Mouse (Mus musculus) Patski (cell line): ENCODE measurements around the gene Inafm2. TPM values are rescaled to one million over a fixed set of nuclear protein-coding genes. Genes with fewer than 3 reads are reported as not detected.

Source experiments
- ATAC-seq: fragments of 100-300 bp; one replicate; pipeline ENCODE4 v1.8.0; 2021
- CTCF ChIA-PET: fragments of 350-600 bp; sonication (Branson Sonifier 250); formaldehyde crosslinking; loops from one replicate; lab custom pipeline; 2022; ENCODE audit warnings: inconsistent platforms; lab: Charles Lee
- POLR2A ChIA-PET: fragments of 350-600 bp; sonication (Branson Sonifier 250); formaldehyde crosslinking; loops from one replicate; lab custom pipeline; 2022; ENCODE audit warnings: antibody characterized with exemption, inconsistent platforms; lab: Charles Lee
- DNase-seq: peaks from one replicate; pipeline ENCODE4 v3.0.0-alpha.2; 2011; ENCODE audit warnings: low read depth, low spot score
- H3K27me3 ChIP-seq: fragments of 371-371 bp; one replicate; pipeline ENCODE4 v1.5.1; 2021
- CTCF ChIP-seq: fragments of 100-300 bp; IDR thresholded peaks from one replicate; pipeline ENCODE4 v1.5.1; 2021
- in situ Hi-C: fragments of 300-500 bp; cut with MboI; formaldehyde crosslinking; loops from 3 replicates; pipeline ENCODE4 v1.11.1; 2018; ENCODE audit warnings: low pct_unique_long_range_greater_than_20kb, mixed read lengths
- polyA plus RNA-seq: library from polyadenylated mRNA; unstranded; gene quantifications from one replicate; pipeline ENCODE4 v1.2.3, GENCODE M21; 2021

The Inafm2 gene
- polyA plus RNA-seq, 1 experiment from 2014 or later, result 25.9 TPM

GRCm38 (mm10) chr2:118775396-118775795 lies 29.8 kb downstream of the Inafm2 start:
- ChIA-PET POLR2A (interaction anchor here (0.8 kb wide), 1 partner anchor 46 kb away, joined by 3 read pairs; no protein-coding TSS in a partner anchor), CTCF (no interaction called here)
- in situ Hi-C loops, result loop anchor here (25.0 kb wide), 1 partner anchor 212 kb away; no protein-coding TSS in a partner anchor
- no peak for TF ChIP-seq CTCF
- DNase-seq (no peak), ATAC-seq (no peak)
- H3K27me3 ChIP-seq, result no peaks in the 10 kb centered on the region

DNA sequence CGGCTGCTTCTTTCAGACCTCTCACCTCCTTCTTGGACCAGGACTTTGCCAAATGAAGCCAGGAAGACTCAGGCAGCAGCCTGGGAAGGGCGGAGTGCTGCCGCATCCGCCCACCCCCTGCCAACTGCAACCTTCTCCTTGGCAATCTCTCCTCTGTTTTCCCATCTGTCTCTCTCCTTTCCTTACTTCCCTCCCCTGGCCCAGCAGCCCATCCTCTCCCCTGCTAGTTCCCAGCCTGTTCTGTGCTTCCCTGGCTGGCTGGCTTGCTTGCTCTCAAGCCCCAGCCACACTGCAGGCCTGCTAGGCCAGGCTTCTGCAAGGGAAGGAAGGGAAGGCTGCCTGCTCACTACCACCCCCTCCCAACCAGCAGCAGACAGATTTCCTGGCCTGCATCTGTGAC lies 30.3 kb downstream of the Inafm2 start:
- in situ Hi-C loops, result loop anchor here (25.0 kb wide), 1 partner anchor 211 kb away; no protein-coding TSS in a partner anchor
- ATAC-seq (no peak), DNase-seq (no peak)
- H3K27me3 ChIP-seq, result no peaks in the 10 kb centered on the region
- CTCF ChIA-PET, result no interaction called here
- no peak for TF ChIP-seq CTCF
- POLR2A ChIA-PET, result interaction anchor here (0.9 kb wide), 1 partner anchor 83 kb away, joined by 3 read pairs; no protein-coding TSS in a partner anchor

DNA sequence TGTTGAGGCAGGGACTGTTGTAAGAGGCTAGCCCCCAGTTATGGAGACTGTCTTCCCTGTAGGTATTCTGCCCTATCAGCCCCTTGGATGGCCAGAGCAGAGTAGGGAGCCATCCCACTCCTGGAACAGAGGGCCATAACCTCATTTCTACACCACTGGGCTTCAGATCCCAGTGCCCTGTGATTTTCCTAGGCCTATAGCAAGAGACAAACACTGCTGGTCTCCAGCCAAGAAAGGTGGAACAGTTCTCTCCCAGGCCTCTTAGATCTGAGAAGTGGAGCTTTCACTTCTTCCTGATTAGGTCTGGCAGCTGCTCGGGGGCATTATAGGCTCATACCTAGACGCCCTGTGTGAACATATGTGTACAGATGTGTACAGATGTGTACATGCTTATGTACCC lies 30.7 kb downstream of the Inafm2 start:
- in situ Hi-C loops, result loop anchor here (25.0 kb wide), 1 partner anchor 211 kb away; no protein-coding TSS in a partner anchor
- TF ChIP-seq CTCF, result no peak
- ChIA-PET CTCF (interaction anchor here (0.8 kb wide), 1 partner anchor 12 kb away, joined by 3 read pairs; no protein-coding TSS in a partner anchor), POLR2A (interaction anchor here (0.9 kb wide), 1 partner anchor 82 kb away, joined by 3 read pairs; no protein-coding TSS in a partner anchor)
- ATAC-seq, result no peak
- DNase-seq, result no peak
- H3K27me3 ChIP-seq, result no peaks in the 10 kb centered on the region

- ATAC-seq (no peak), DNase-seq (no peak)
- no peak for TF ChIP-seq CTCF
- POLR2A ChIA-PET, result no interaction called here
- no peaks in the 10 kb centered on the region for H3K27me3 ChIP-seq
- CTCF ChIA-PET, result interaction anchor here (1.5 kb wide), 1 partner anchor 42 kb away, joined by 4 read pairs; no protein-coding TSS in a partner anchor
- in situ Hi-C loops, result loop anchor here (25.0 kb wide), 1 partner anchor 209 kb away; no protein-coding TSS in a partner anchor
Measured at GRCm38 (mm10) chr2:118778418-118778817, 32.9 kb downstream of the Inafm2 start.

GRCm38 (mm10) chr2:118779065-118779464 lies 33.5 kb downstream of the Inafm2 start:
- in situ Hi-C loops, result loop anchor here (25.0 kb wide), 1 partner anchor 208 kb away; no protein-coding TSS in a partner anchor
- POLR2A ChIA-PET, result interaction anchor here (1.3 kb wide), 1 partner anchor 15 kb away, joined by 7 read pairs; no protein-coding TSS in a partner anchor

DNA sequence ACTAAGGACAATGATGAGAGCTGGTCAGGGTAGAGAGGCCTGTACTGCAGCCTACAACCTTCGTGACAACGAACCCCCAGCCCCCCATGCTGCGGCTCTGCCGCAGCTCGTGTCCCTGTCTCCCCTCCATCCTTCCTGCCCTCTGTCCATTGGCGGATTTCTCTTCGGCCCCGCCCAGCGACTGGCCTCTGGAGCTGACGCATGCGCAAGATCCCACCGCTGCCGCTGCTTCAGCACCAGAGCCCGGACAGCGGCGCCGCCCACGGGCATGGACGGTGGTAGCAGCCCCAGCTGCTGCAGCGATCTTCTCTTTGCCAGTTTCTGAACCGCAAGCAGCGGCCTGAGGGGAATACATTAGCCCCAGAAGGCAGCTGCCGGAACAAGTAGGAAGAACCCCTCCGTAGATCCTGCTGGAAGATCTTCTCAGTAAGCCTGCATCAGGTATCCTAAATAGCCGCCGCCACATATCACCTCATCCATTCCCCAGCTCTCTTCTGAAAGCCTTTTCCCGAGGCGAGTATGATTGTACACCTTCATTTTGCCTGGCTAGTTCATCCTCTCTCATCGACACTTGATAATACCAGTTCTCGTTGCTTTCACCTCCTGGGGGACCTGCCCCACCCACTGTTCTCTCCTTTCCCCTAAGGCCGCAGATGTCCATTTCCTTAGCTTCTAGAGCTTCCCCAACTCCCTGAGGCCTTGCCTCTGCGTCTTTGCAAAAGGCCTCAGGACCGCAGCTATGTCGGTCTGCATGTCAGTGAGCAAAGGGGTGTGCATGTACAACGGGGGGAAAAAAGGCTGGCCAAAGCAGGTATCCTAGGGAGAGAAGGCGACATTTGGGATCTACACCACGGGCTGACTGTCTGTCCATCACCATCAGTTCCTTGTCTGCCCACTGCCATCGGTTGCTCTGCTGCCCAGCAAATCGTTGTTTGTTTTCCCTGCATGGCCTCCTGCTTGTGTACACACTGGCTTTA lies 34.2 kb downstream of the Inafm2 start, which contains the start of gene Disp2:
Gene Disp2, plus strand, starts transcription at position 216 of the 977 bp plus-strand sequence.
- POLR2A ChIA-PET, result interaction anchor here (1.3 kb wide), 1 partner anchor 16 kb away, joined by 7 read pairs; no protein-coding TSS in a partner anchor
- TF ChIP-seq CTCF, result no peak
- in situ Hi-C loops, result loop anchor here (25.0 kb wide), 1 partner anchor 208 kb away; no protein-coding TSS in a partner anchor
- ATAC-seq (peak; percentile 65), DNase-seq (no peak)
- no peaks in the 10 kb centered on the region for H3K27me3 ChIP-seq
- CTCF ChIA-PET, result interaction anchor here (0.7 to 1.7 kb wide), 6 partner anchors 16 to 142 kb away, joined by 3 to 6 read pairs (median 3); no protein-coding TSS in a partner anchor

More at GRCm38 (mm10) chr2:118779065-118779464, 33.5 kb downstream of the Inafm2 start:
- CTCF ChIA-PET, result interaction anchor here (0.8 to 1.7 kb wide), 5 partner anchors 15 to 104 kb away, joined by 3 to 6 read pairs (median 3); no protein-coding TSS in a partner anchor
- ATAC-seq (no peak), DNase-seq (no peak)
- no peak for TF ChIP-seq CTCF
- no peaks in the 10 kb centered on the region for H3K27me3 ChIP-seq

- ChIA-PET POLR2A (no interaction called here), CTCF (no interaction called here)
- DNase-seq (no peak), ATAC-seq (no peak)
- no peak for TF ChIP-seq CTCF
- in situ Hi-C loops, result loop anchor here (25.0 kb wide), 1 partner anchor 206 kb away; no protein-coding TSS in a partner anchor
- H3K27me3 ChIP-seq, result peaks cover 4% of the 10 kb centered on the region
Measured at GRCm38 (mm10) chr2:118781115-118781514, 35.6 kb downstream of the Inafm2 start.

GRCm38 (mm10) chr2:118782303-118782702 lies 36.7 kb downstream of the Inafm2 start:
- no peak for DNase-seq
- H3K27me3 ChIP-seq, result peaks cover 5% of the 10 kb centered on the region
- in situ Hi-C loops, result loop anchor here (25.0 kb wide), 1 partner anchor 205 kb away; no protein-coding TSS in a partner anchor
- TF ChIP-seq CTCF, result no peak
- ChIA-PET CTCF (interaction anchor here (1.6 kb wide), 1 partner anchor 18 kb away, joined by 3 read pairs; no protein-coding TSS in a partner anchor), POLR2A (no interaction called here)
- ATAC-seq, result no peak

DNA sequence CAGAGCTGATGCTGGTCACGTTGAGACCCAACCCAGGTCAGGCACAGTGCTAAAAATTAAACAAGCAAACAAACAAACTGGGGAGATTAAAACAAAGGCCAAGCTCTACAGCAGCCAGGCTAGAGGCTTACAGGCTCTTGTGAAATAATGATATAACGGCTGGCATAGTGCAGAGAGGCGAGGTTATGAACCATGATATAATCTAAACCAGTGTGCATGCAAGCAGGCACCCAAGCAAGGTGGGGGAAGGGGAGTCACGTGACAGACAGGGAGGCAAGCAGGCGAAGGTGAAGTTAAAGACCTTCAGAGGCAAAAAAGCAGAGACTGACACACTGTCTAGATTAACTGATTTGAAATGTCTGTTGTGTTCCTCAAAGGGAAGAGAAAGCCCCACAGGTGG lies 37.5 kb downstream of the Inafm2 start:
- ChIA-PET CTCF (interaction anchor here (1.6 kb wide), 1 partner anchor 19 kb away, joined by 3 read pairs; no protein-coding TSS in a partner anchor), POLR2A (no interaction called here)
- in situ Hi-C loops, result loop anchor here (25.0 kb wide), 1 partner anchor 204 kb away; no protein-coding TSS in a partner anchor
- DNase-seq, result no peak
- no peak for TF ChIP-seq CTCF
- no peak for ATAC-seq
- H3K27me3 ChIP-seq, result peaks cover 8% of the 10 kb centered on the region

GRCm38 (mm10) chr2:118783663-118784062 lies 38.1 kb downstream of the Inafm2 start:
- ChIA-PET CTCF (interaction anchor here (1.6 kb wide), 1 partner anchor 19 kb away, joined by 3 read pairs; no protein-coding TSS in a partner anchor), POLR2A (no interaction called here)
- in situ Hi-C loops, result loop anchor here (25.0 kb wide), 1 partner anchor 204 kb away; no protein-coding TSS in a partner anchor
- peaks cover 11% of the 10 kb centered on the region for H3K27me3 ChIP-seq
- DNase-seq (no peak), ATAC-seq (no peak)
- TF ChIP-seq CTCF, result no peak
